Mouse (Mus musculus) limb, embryonic 14.5 days (tissue): ENCODE measurements around the gene Sytl2. TPM values are rescaled to one million over a fixed set of nuclear protein-coding genes. Genes with fewer than 3 reads are reported as not detected.
A peak's percentile ranks its signal among the peaks of the same experiment; 100 is the strongest.

Experiments
- ATAC-seq: fragments of 200-750 bp; cut with Nextera tagmentation; 2 replicates; pipeline ENCODE4 v1.8.0; 2017; ENCODE audit warnings: low read depth, moderate number of reproducible peaks, moderate TSS enrichment; ENCODE audit not compliant: low FRiP score
- DNase-seq: peaks from one replicate; pipeline ENCODE4 v3.0.0-alpha.2; 2015; ENCODE audit warnings: low spot score
- H3K27ac ChIP-seq: fragments of 300-500 bp; sonication (generic); replicated peaks from 2 replicates; pipeline ENCODE4 v1.5.1; 2014; ENCODE audit warnings: low read depth, mild to moderate bottlenecking, low read length, moderate library complexity, mixed read lengths
- H3K27me3 ChIP-seq: fragments of 300-500 bp; sonication (generic); 2 replicates; pipeline ENCODE4 v1.6.1; 2014; ENCODE audit warnings: low read length, mixed read lengths; ENCODE audit not compliant: control insufficient read depth, insufficient read depth
- H3K36me3 ChIP-seq: fragments of 300-500 bp; sonication (generic); 2 replicates; pipeline ENCODE4 v1.6.1; 2014; ENCODE audit warnings: mild to moderate bottlenecking, low read length, moderate library complexity, mixed read lengths; ENCODE audit not compliant: control insufficient read depth, insufficient read depth
- H3K4me1 ChIP-seq: fragments of 300-500 bp; sonication (generic); 2 replicates; pipeline ENCODE4 v1.6.1; 2014; ENCODE audit warnings: antibody characterized with exemption, low read length, mixed read lengths; ENCODE audit not compliant: control insufficient read depth, insufficient read depth
- H3K4me2 ChIP-seq: fragments of 300-500 bp; sonication (generic); replicated peaks from 2 replicates; pipeline ENCODE4 v1.6.1; 2014; ENCODE audit warnings: low read depth, mild to moderate bottlenecking, low read length, moderate library complexity; ENCODE audit not compliant: severe bottlenecking
- H3K4me3 ChIP-seq: fragments of 300-500 bp; sonication (generic); replicated peaks from 2 replicates; pipeline ENCODE4 v1.5.1; 2014; ENCODE audit warnings: low read length
- H3K9ac ChIP-seq: fragments of 300-500 bp; sonication (generic); 2 replicates; pipeline ENCODE4 v1.6.1; 2014; ENCODE audit warnings: mild to moderate bottlenecking, low read depth, low read length, moderate library complexity; ENCODE audit not compliant: severe bottlenecking
- H3K9me3 ChIP-seq: fragments of 300-500 bp; sonication (generic); 2 replicates; pipeline ENCODE4 v1.6.1; 2016; ENCODE audit warnings: low read length; ENCODE audit not compliant: control insufficient read depth
- POLR2A ChIP-seq: fragments of 200-500 bp; IDR thresholded peaks from 2 replicates; pipeline ENCODE4 v1.8.0; 2012; ENCODE audit warnings: inconsistent platforms, mild to moderate bottlenecking, moderate library complexity, borderline replicate concordance; ENCODE audit not compliant: insufficient read depth, insufficient read length; ENCODE audit errors: extremely low read depth
- WGBS: fragments of 180-500 bp; shearing (Covaris S2); extraction: QIAGEN DNeasy Blood & Tissue Kit; methylation state at CpG from one replicate; pipeline ENCODE4 v1.1.7; 2014; 5-methylcytosine and 5-hydroxymethylcytosine counted together
- polyA plus RNA-seq, 2 experiments: library from polyadenylated mRNA; depleted of rRNA in 1 of 2; stranded (reverse) in 1 of 2; unstranded in 1 of 2; fragments of >200 nt; fragmentation: Nextera tagmentation in 1 of 2; extraction: Ambion mirVana in 1 of 2; gene quantifications; 2 replicates each; pipeline versions ENCODE4 v1.2.1 to v1.2.3; 2012 to 2014

Sytl2 gene
- polyA plus RNA-seq, 2 experiments: 21.9 to 25.7 TPM

DNA sequence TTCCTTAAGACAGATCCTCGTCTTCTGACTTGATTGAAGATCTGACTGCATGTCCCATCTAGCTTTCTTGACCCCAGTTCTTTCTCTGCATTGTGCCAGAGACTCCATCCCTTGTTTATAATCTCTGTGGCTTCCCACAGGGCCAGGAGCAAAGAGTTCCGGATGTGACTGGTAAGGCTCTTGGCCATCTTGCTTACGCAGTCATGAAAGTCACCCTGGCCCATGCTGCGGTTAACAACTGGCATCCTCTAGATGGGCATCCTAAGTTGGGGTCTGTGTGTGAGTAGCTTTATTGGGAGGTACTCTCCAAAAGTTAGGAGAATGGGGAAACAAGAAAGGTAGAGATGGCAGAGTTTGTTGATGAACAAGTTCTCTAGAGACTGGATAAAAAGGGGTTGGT lies 22.9 kb upstream of the Sytl2 start:
- ATAC-seq: no peak
- no peak overlapping the region for H3K9ac ChIP-seq
- H3K4me3 ChIP-seq: no peak overlapping the region
- no peaks in the 10 kb centered on the region for H3K36me3 ChIP-seq
- TF ChIP-seq POLR2A: no peak
- H3K4me1 ChIP-seq: peaks cover 5% of the 10 kb centered on the region; the same call in 1 of the 2 replicates
- H3K27ac ChIP-seq: no peak overlapping the region
- WGBS: 91% methylated on average over 4 of the region's 4 CpGs
- no peaks in the 10 kb centered on the region for H3K27me3 ChIP-seq
- H3K9me3 ChIP-seq: no peaks in the 10 kb centered on the region
- DNase-seq: no peak
- no peak overlapping the region for H3K4me2 ChIP-seq

DNA sequence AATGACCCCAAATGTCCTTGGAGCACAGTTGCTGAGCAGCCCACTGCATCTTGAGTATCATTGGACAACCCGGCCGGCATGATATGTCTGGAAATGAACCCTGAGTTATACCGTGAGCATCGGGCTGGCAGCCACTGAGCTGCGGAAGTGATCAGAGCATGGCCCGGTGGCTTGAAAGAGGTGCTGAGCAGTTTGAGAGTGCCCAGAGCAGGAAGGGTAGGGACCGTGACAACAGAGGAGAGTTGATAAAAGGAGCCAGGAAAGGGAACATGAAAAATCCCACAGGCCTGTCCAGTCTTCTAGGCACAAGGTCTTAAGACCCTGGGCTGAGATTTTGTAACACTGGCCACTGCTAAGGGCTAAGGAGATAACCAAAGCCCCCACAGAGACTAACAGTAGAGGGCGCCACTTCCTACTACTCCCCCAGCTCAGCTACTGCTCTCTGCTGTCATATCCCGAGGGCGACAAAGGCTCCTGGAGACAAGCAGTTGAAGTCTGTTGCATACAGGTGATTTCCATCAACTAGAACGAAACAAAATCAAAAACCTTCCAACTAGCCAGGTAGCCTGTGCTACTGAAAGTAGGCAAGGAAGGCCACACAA lies 21.7 kb upstream of the Sytl2 start:
- no peaks in the 10 kb centered on the region for H3K27me3 ChIP-seq
- no peaks in the 10 kb centered on the region for H3K36me3 ChIP-seq
- H3K9ac ChIP-seq: no peak overlapping the region
- DNase-seq (peak; percentile 35), ATAC-seq (no peak)
- no peak for TF ChIP-seq POLR2A
- peaks cover 5% of the 10 kb centered on the region; the same call in 1 of the 2 replicates for H3K4me1 ChIP-seq
- no peak overlapping the region for H3K27ac ChIP-seq
- H3K9me3 ChIP-seq: no peaks in the 10 kb centered on the region
- H3K4me3 ChIP-seq: no peak overlapping the region
- 61% methylated on average over 11 of the region's 11 CpGs for WGBS
- no peak overlapping the region for H3K4me2 ChIP-seq

GRCm38 (mm10) chr7:90280878-90281277 lies 21.2 kb upstream of the Sytl2 start:
- Histone ChIP-seq H3K27me3 (no peaks in the 10 kb centered on the region), H3K27ac (no peak overlapping the region), H3K4me3 (no peak overlapping the region), H3K9me3 (no peaks in the 10 kb centered on the region), H3K4me2 (no peak overlapping the region), H3K9ac (no peak overlapping the region), H3K36me3 (no peaks in the 10 kb centered on the region), H3K4me1 (peaks cover 5% of the 10 kb centered on the region; the same call in 1 of the 2 replicates)
- no peak for TF ChIP-seq POLR2A
- WGBS: 21% methylated on average over 8 of the region's 8 CpGs
- DNase-seq (peak; percentile 47), ATAC-seq (peak; percentile 44; the same call in 1 of the 2 replicates)

DNA sequence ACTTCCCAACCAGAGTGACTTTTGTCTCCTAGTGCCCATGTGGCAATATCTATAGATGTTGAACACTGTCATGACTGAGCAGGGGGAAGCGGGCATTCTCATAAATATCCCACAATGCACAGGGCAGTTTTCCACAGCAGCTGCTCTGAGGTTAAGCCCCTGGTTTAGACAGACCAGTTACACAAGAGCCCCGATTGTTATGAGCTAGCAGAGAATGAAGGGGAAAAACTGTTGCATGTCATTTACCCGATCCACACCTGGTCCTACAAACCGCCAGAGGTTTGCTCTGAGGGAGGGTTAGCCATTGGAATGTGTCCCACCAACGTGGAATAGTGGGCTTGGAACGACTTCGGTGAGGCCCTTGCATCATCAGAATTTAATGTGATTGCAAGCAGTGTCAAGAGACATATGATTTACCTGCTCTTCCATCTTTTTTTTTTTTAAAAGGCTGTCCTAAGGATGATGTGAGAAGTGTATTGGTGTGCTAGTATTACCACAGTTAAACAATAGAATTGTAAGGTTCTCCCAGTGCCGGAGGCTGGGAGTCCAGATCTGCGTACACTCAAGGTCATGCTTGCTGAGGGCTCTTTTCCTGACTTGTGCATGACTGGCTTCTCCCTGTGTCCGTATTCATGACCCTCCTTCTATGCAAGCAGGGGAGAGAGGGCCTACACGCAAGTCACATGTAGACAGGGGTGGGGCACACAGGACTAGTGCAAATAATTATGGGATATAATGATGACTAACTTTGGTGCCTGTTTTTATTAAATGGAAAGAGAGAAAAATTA lies 20.1 kb upstream of the Sytl2 start:
- H3K27ac ChIP-seq: no peak overlapping the region
- ATAC-seq: peak; percentile 82
- H3K27me3 ChIP-seq: no peaks in the 10 kb centered on the region
- 58% methylated on average over 11 of the region's 11 CpGs for WGBS
- DNase-seq: peak; percentile 59
- no peaks in the 10 kb centered on the region for H3K9me3 ChIP-seq
- no peak overlapping the region for H3K9ac ChIP-seq
- peaks cover 5% of the 10 kb centered on the region; the same call in 1 of the 2 replicates for H3K4me1 ChIP-seq
- no peaks in the 10 kb centered on the region for H3K36me3 ChIP-seq
- no peak overlapping the region for H3K4me3 ChIP-seq
- no peak for TF ChIP-seq POLR2A
- H3K4me2 ChIP-seq: no peak overlapping the region

DNA sequence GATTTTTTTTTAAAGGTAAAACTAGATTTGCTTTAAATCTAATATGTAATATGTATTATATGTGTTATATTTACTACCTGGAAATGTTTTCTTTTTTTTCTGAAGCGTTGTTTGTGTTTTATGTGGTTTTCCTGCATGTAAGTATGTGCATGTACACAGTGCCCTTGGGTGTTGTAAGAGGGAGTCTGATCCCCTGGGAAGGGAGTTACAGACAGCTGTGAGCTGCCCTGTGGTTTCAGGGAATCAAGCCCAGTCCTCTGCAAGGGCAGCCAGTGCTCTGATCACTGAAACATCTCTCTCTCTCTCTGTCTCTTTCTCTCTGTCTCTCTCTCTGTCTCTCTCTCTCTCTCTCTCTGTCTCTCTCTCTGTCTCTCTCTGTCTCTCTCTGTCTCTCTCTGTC lies 19.3 kb upstream of the Sytl2 start:
- Histone ChIP-seq H3K4me1 (peaks cover 5% of the 10 kb centered on the region; the same call in 1 of the 2 replicates), H3K27ac (no peak overlapping the region), H3K9ac (no peak overlapping the region), H3K36me3 (no peaks in the 10 kb centered on the region), H3K27me3 (no peaks in the 10 kb centered on the region), H3K4me3 (no peak overlapping the region), H3K4me2 (no peak overlapping the region), H3K9me3 (no peaks in the 10 kb centered on the region)
- no peak for ATAC-seq
- whole genome bisulfite sequencing: 72% methylated on average over 1 of the region's 1 CpGs
- no peak for TF ChIP-seq POLR2A
- DNase-seq: no peak
